Mouse (Mus musculus): ENCODE data around the gene Hnrnpf. TPM values are rescaled to one million over a fixed set of nuclear protein-coding genes. Genes with fewer than 3 reads are reported as not detected.

Hnrnpf gene
- polyA plus RNA-seq (2012; rRNA removed): 316 and 376 TPM in 2 replicates

DNA sequence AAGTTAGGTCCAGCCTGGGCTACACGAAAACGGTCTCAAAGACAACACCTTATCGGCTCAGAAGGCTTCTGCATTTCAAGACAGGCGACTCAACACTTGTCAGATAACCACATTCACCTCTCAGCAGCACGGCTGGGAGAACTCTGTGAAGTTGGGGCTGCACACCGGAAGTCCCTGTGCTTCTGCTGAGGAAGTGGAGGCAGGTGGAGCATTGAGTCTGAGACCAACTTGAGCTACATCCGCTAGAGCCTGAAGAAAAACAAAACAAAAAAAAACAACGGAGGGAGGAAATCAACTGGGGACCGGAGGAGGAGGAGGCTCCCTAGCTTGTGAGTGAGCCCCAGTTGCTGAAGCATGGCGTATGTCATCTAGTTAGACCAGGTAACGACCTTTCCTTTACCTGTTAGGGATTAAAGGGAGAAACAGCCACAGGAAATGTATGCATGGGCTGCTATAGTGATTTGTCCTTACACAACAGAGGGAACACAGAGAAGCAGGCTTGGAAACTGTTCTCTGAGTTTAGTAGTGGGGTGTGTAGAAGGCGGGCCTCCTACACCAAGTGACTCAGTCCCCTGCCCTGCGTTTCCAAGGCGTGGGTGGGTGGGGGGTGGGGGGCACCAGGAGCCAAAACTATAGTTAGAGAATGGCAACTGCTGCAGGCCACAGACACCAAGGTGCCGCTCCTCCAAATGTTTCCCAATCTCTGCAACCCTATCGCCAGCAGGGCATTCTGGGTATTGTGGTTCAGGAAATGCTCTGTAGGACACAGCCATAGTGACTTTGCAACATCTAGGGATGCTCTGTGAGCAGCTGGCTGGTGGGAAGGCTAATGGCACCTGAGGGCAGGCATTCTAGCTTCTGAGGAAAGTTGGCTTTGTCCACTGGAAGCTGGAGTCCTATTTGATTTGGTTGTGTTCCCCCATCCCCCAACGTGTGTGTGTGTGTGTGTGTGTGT is at the start of gene Hnrnpf:
Gene Hnrnpf (plus strand): TSS at position 199 of the 955 bp plus-strand sequence.
- H3K4me3 ChIP-seq (ENCODE audit: control insufficient read depth, insufficient read depth, low read length): peak within 1 kb of the TSS; percentile 32
- 4% methylated on average over 17 of the region's 17 CpGs for WGBS
- peak; percentile 78 for DNase-seq
- H3K27me3 ChIP-seq (ENCODE audit: control insufficient read depth, insufficient read depth, low read length): no peaks in the 10 kb centered on the region
- peak within 1 kb of the TSS; percentile 94 for H3K27ac ChIP-seq (ENCODE audit: control insufficient read depth, insufficient read depth, low read length)
- TF ChIP-seq CTCF (IDR thresholded peaks at IDR 0.05; ENCODE audit: borderline replicate concordance, control insufficient read depth, extremely low read depth, insufficient read depth, low read length, poor library complexity): no peak
- TF ChIP-seq POLR2A (IDR thresholded peaks at IDR 0.05; ENCODE audit: control insufficient read depth, extremely low read depth, insufficient read depth, low read length, poor library complexity): 0 out of 2 replicates have a peak, but pooled peaks have one; percentile 5
- no peaks in the 10 kb centered on the region for H3K36me3 ChIP-seq (ENCODE audit: control insufficient read depth, insufficient read depth, low read length)
- peaks cover 31% of the 10 kb centered on the region for H3K4me1 ChIP-seq (replicated peaks; ENCODE audit: control insufficient read depth, insufficient read depth, low read length)

DNA sequence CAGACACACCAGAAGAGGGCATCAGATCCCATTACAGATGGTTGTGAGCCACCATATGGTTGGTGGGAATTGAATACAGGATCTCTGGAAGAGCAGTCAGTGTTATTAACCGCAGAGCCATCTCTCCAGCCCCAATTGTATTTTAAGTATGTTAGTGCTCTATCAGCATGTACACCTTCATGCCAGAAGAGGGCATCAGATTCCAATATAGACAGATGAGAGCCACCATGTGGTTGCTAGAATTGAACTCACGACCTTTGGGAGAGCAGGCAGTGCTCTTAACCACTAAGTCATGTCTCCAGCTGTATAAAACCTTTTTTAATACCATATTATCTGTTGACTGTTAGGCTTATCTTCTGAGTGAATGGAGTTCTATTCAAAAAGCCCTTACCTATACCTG is 48.4 kb upstream of the Hnrnpf start:
- peaks cover 4% of the 10 kb centered on the region; the same call in 1 of the 2 replicates for H3K36me3 ChIP-seq (ENCODE audit: control insufficient read depth, insufficient read depth, low read length)
- no peaks in the 10 kb centered on the region for H3K27me3 ChIP-seq (ENCODE audit: control insufficient read depth, insufficient read depth, low read length)
- H3K4me1 ChIP-seq (replicated peaks; ENCODE audit: control insufficient read depth, insufficient read depth, low read length): no peaks in the 10 kb centered on the region
- H3K27ac ChIP-seq (ENCODE audit: control insufficient read depth, insufficient read depth, low read length): no peak overlapping the region
- H3K4me3 ChIP-seq (ENCODE audit: control insufficient read depth, insufficient read depth, low read length): no peak overlapping the region
- no peak for DNase-seq
- TF ChIP-seq POLR2A (IDR thresholded peaks at IDR 0.05; ENCODE audit: control insufficient read depth, extremely low read depth, insufficient read depth, low read length, poor library complexity) (no peak), CTCF (IDR thresholded peaks at IDR 0.05; ENCODE audit: borderline replicate concordance, control insufficient read depth, extremely low read depth, insufficient read depth, low read length, poor library complexity) (no peak)
- whole genome bisulfite sequencing: 49% methylated on average over 2 of the region's 2 CpGs

DNA sequence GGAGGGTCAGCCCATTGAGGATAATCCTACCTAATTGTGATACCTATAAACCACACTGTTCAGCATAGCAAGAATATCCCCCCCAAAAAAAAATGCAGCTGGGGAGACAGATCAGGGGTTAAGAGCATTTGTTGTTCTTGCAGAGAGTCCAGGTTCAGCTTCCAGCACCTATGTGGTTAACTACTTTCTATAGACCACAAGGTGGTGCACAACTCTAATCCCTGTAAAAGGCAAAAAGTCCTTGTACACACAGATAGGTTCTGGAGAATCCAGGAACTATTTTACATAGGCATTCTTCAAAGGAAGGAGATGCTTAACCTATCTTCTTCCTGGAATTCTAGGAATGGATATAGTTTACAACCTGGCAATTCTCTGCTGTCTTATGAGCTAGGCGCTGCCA is 42.1 kb upstream of the Hnrnpf start:
- peaks cover under 1% of the 10 kb centered on the region; the same call in 1 of the 2 replicates for H3K4me1 ChIP-seq (replicated peaks; ENCODE audit: control insufficient read depth, insufficient read depth, low read length)
- DNase-seq: no peak
- H3K4me3 ChIP-seq (ENCODE audit: control insufficient read depth, insufficient read depth, low read length): no peak overlapping the region
- TF ChIP-seq POLR2A (IDR thresholded peaks at IDR 0.05; ENCODE audit: control insufficient read depth, extremely low read depth, insufficient read depth, low read length, poor library complexity) (no peak), CTCF (IDR thresholded peaks at IDR 0.05; ENCODE audit: borderline replicate concordance, control insufficient read depth, extremely low read depth, insufficient read depth, low read length, poor library complexity) (no peak)
- no peaks in the 10 kb centered on the region for H3K36me3 ChIP-seq (ENCODE audit: control insufficient read depth, insufficient read depth, low read length)
- no peak overlapping the region for H3K27ac ChIP-seq (ENCODE audit: control insufficient read depth, insufficient read depth, low read length)
- 96% methylated on average over 1 of the region's 1 CpGs for WGBS
- H3K27me3 ChIP-seq (ENCODE audit: control insufficient read depth, insufficient read depth, low read length): no peaks in the 10 kb centered on the region

DNA sequence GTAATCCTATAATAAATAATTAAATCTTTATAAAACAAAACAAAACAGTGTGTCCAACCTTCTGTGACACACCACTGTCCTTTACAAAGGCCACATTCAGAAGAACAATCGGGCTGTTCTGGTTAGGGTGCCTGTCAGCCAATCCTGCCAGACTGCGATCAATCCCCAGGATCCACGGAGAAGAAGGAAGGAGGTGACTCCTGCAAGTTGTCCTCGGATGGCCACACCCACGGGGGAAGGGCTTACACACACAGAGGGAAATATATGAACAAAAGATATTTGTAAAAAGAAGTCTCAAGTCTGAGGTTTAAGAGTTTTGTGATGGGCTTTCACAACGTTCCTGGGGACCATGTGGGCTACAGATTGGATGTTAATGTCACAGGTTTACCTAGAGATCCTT is 38.3 kb upstream of the Hnrnpf start, which contains the start of gene Zfp239:
Gene Zfp239 (plus strand): TSS at position 253 of the 400 bp plus-strand sequence.
- Histone ChIP-seq H3K4me1 (replicated peaks; ENCODE audit: control insufficient read depth, insufficient read depth, low read length) (peaks cover 5% of the 10 kb centered on the region; the same call in 1 of the 2 replicates), H3K27me3 (ENCODE audit: control insufficient read depth, insufficient read depth, low read length) (no peaks in the 10 kb centered on the region), H3K4me3 (ENCODE audit: control insufficient read depth, insufficient read depth, low read length) (peak within 1 kb of the TSS; percentile 85), H3K36me3 (ENCODE audit: control insufficient read depth, insufficient read depth, low read length) (no peaks in the 10 kb centered on the region), H3K27ac (ENCODE audit: control insufficient read depth, insufficient read depth, low read length) (no peak within 1 kb of the TSS)
- 76% methylated on average over 6 of the region's 6 CpGs for WGBS
- no peak for DNase-seq
- TF ChIP-seq CTCF (IDR thresholded peaks at IDR 0.05; ENCODE audit: borderline replicate concordance, control insufficient read depth, extremely low read depth, insufficient read depth, low read length, poor library complexity) (no peak), POLR2A (IDR thresholded peaks at IDR 0.05; ENCODE audit: control insufficient read depth, extremely low read depth, insufficient read depth, low read length, poor library complexity) (no peak)

DNA sequence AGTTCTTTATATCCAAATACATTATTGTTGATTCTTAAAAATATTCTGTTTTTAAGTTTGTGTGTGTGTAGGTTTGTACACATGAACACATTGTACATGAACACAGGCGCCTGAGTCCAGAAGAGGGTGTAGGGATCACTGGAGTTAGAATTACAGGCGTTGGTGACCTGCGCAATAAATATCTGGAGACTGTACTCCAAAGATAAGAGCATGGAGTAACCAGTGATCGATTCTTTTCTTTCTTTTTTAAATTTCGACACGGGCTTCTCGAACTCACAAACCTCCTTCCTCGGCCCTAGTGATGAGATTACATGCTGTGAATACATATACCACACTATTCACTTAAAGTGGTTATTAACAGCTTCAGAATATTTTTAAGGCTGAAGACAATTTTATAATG is 37.7 kb upstream of the Hnrnpf start:
- no peak overlapping the region for H3K4me3 ChIP-seq (ENCODE audit: control insufficient read depth, insufficient read depth, low read length)

DNA sequence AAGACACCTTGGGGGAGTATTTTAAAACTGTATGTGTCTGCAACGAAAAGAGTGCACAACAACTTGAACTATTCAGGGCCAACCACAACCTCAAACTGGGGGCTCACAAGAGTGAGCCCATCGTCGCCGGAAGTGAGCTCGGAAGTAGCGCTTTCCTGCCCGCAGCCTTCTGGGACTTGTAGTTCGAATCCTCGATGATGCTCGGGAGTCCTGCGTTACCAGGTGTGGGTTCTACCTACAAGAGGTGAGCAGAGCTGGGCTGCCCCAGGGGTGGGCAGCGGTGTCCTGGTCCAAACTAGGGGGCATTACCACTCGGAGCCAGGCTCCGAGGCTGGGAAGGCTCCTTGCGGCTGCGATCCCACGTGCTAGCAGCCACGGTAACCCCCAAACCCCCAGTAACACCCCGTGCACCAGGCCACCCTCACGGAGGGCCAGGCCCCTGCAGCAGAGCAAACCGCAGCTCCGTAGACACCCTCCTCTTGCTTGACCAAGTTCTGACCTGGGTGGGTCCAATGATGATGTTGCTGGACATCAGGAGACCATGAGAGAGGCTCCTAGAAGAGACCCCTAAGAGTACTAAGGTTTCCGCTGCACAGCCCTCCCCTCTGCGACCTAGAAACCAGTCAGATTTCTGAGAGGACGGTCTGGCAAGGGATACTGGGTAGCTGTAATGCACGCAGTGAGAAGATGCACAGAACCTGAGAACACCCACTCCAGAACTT is 37.1 kb upstream of the Hnrnpf start:
- WGBS: 1% methylated on average over 26 of the region's 26 CpGs
- Histone ChIP-seq H3K4me3 (ENCODE audit: control insufficient read depth, insufficient read depth, low read length) (peak overlapping the region; percentile 85), H3K27ac (ENCODE audit: control insufficient read depth, insufficient read depth, low read length) (no peak overlapping the region), H3K36me3 (ENCODE audit: control insufficient read depth, insufficient read depth, low read length) (no peaks in the 10 kb centered on the region), H3K4me1 (replicated peaks; ENCODE audit: control insufficient read depth, insufficient read depth, low read length) (peaks cover 5% of the 10 kb centered on the region; the same call in 1 of the 2 replicates), H3K27me3 (ENCODE audit: control insufficient read depth, insufficient read depth, low read length) (no peaks in the 10 kb centered on the region)
- DNase-seq: peak; percentile 67
- no peak for TF ChIP-seq CTCF (IDR thresholded peaks at IDR 0.05; ENCODE audit: borderline replicate concordance, control insufficient read depth, extremely low read depth, insufficient read depth, low read length, poor library complexity)
- no peak for TF ChIP-seq POLR2A (IDR thresholded peaks at IDR 0.05; ENCODE audit: control insufficient read depth, extremely low read depth, insufficient read depth, low read length, poor library complexity)

More for the DNA sequence above, 37.7 kb upstream of the Hnrnpf start:
- 69% methylated on average over 8 of the region's 8 CpGs for WGBS
- TF ChIP-seq POLR2A (IDR thresholded peaks at IDR 0.05; ENCODE audit: control insufficient read depth, extremely low read depth, insufficient read depth, low read length, poor library complexity): no peak
- TF ChIP-seq CTCF (IDR thresholded peaks at IDR 0.05; ENCODE audit: borderline replicate concordance, control insufficient read depth, extremely low read depth, insufficient read depth, low read length, poor library complexity): no peak
- no peaks in the 10 kb centered on the region for H3K36me3 ChIP-seq (ENCODE audit: control insufficient read depth, insufficient read depth, low read length)
- DNase-seq: no peak
- H3K27ac ChIP-seq (ENCODE audit: control insufficient read depth, insufficient read depth, low read length): no peak overlapping the region
- peaks cover 5% of the 10 kb centered on the region; the same call in 1 of the 2 replicates for H3K4me1 ChIP-seq (replicated peaks; ENCODE audit: control insufficient read depth, insufficient read depth, low read length)
- H3K27me3 ChIP-seq (ENCODE audit: control insufficient read depth, insufficient read depth, low read length): no peaks in the 10 kb centered on the region

All from thymus, adult 2 months (tissue).